Mouse (Mus musculus): ENCODE measurements at regions not wholly inside any gene's neighbourhood (a gene's known extent, or its start where the extent isn't known, plus 50 kb on each side); places are given as distances from the start of the nearest gene placed in this dataset.
A peak's percentile ranks its signal among the peaks of the same experiment; 100 is the strongest.

DNA sequence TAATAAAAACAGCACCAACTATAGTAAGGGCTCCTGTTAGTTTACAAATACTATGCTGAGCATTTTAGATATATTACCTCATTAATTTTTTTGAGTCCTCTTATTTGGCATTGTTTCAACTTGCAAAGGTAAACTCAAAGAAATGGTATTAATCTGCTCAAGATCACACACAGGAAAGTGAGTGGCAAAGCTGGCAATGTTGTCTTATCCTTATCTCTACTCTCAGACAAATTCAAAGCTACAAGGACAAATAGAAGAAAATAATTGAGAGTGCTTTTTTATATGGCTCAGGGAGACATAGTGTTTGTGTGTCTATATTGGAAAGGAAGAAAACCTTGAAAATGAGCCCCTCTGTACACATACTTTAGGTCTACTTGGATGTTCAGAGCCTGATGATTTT lies 411.9 kb upstream of the Mgat4c start:
- Histone ChIP-seq H3K4me1 (ENCODE audit: control insufficient read depth, insufficient read depth, low read length) (no peaks in the 10 kb centered on the region), H3K27me3 (ENCODE audit: control insufficient read depth, insufficient read depth, low read length) (no peaks in the 10 kb centered on the region), H3K4me3 (ENCODE audit: low read depth, low read length) (no peak overlapping the region), H3K27ac (ENCODE audit: low read depth, low read length) (no peak overlapping the region), H3K4me2 (ENCODE audit: low read depth, low read length) (no peak overlapping the region), H3K9ac (replicated peaks; ENCODE audit: low read depth, low read length) (no peak overlapping the region), H3K9me3 (ENCODE audit: control insufficient read depth, low read length) (no peaks in the 10 kb centered on the region), H3K36me3 (ENCODE audit: control insufficient read depth, insufficient read depth, low read length) (no peaks in the 10 kb centered on the region)
- no peak for ATAC-seq (ENCODE audit: low read depth)

DNA sequence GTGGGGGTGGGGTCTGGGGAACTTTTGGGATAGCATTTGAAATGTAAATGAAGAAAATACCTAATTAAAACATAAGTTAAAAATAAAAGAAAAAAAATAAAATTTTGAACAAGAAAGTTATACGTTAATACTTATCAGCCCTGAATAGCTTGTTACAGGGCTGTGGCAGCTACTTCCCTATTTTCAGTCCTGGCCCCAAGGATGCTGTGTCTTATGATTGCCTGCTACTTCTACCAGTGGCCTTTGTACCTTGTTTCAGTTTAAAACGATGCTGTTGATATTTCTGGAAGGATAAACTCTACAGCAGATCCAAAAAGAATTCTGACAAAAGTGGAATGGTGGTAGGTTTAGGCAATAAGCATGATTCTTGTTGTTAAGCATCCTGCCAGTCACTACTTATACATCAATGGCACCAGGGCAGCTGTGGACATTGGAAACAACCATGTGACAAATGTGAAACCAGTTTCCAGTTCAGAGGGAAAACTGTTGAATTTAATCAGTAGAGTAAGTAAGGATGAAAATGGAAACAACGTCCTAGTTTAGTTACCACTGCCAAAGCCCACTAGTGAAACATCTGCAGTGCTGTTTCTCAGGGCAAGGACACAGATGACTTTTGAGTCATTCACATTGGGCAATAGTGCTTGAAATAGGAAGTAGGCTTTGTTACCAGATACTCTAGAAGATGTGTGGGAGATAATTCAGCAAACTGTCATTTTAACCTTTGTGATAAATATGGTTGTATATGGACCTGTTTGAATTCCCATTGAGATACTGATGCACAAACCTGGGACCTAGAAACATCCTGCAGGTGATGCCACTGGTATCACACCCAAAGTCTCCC lies 409.6 kb upstream of the Mgat4c start:
- Histone ChIP-seq H3K9me3 (ENCODE audit: control insufficient read depth, low read length) (no peaks in the 10 kb centered on the region), H3K27ac (ENCODE audit: low read depth, low read length) (no peak overlapping the region), H3K36me3 (ENCODE audit: control insufficient read depth, insufficient read depth, low read length) (no peaks in the 10 kb centered on the region), H3K4me1 (ENCODE audit: control insufficient read depth, insufficient read depth, low read length) (no peaks in the 10 kb centered on the region), H3K4me2 (ENCODE audit: low read depth, low read length) (no peak overlapping the region), H3K9ac (replicated peaks; ENCODE audit: low read depth, low read length) (no peak overlapping the region), H3K27me3 (ENCODE audit: control insufficient read depth, insufficient read depth, low read length) (no peaks in the 10 kb centered on the region), H3K4me3 (ENCODE audit: low read depth, low read length) (no peak overlapping the region)
- no peak for ATAC-seq (ENCODE audit: low read depth)
- 90% methylated on average over 3 of the region's 3 CpGs for WGBS

DNA sequence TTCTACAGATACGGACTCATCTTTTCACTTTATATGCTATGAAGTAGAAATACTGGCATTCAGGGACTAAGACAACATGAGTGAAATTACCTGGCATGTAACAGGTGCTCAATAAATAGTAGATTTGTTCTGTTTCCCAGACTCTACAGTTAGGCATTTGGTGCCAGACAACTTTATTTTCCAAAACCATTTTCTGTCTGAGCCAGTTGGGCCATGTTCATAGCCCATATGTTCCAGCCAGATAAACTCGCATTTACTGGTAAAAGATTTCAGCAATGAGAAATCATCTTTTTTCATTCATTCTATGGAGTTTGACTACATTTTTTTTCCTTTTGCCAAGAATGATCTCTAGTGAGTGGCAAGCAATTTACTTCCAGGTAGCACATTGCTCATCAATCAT lies 393.2 kb upstream of the Mgat4c start:
- H3K9me3 ChIP-seq (ENCODE audit: control insufficient read depth, low read length): no peaks in the 10 kb centered on the region
- no peak overlapping the region for H3K4me2 ChIP-seq (ENCODE audit: low read depth, low read length)
- no peak for ATAC-seq (ENCODE audit: low read depth)
- no peak overlapping the region for H3K27ac ChIP-seq (ENCODE audit: low read depth, low read length)
- no peaks in the 10 kb centered on the region for H3K36me3 ChIP-seq (ENCODE audit: control insufficient read depth, insufficient read depth, low read length)
- no peak overlapping the region for H3K9ac ChIP-seq (replicated peaks; ENCODE audit: low read depth, low read length)
- 93% methylated on average over 2 of the region's 2 CpGs for WGBS
- H3K4me1 ChIP-seq (ENCODE audit: control insufficient read depth, insufficient read depth, low read length): no peaks in the 10 kb centered on the region
- H3K4me3 ChIP-seq (ENCODE audit: low read depth, low read length): no peak overlapping the region
- no peaks in the 10 kb centered on the region for H3K27me3 ChIP-seq (ENCODE audit: control insufficient read depth, insufficient read depth, low read length)

DNA sequence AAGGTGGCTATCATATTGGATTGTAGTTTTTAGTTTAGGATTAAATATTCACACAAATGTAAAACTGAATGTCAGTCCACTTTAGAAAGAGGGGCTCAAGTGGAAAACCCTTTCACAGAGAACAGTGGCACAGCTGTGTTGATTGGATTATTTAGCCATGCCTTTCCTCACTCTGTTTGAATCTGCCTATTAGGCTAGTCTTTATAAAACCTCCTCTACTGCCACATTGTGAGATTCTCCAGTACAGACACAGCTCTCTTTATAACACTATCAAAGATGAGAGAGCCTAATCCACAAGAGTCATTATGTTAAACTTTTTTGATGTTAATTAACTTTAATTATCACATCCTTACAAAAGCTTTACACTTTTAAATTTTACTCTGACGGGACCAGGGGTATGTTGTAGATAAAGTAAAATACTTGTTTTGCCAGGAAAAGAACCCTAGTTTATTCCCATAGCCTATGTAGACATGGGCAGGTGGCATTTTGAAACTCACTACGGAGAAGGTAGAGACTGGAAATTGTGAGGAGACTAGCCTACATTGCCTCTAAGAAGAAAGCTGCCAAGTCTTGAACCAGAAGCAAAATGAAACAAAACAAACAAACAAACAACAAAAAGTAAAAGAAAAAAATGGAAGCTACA lies 379.0 kb upstream of the Mgat4c start:
- WGBS: 58% methylated on average over 2 of the region's 2 CpGs
- Histone ChIP-seq H3K9ac (replicated peaks; ENCODE audit: low read depth, low read length) (no peak overlapping the region), H3K4me1 (ENCODE audit: control insufficient read depth, insufficient read depth, low read length) (no peaks in the 10 kb centered on the region), H3K4me2 (ENCODE audit: low read depth, low read length) (no peak overlapping the region), H3K27ac (ENCODE audit: low read depth, low read length) (no peak overlapping the region), H3K4me3 (ENCODE audit: low read depth, low read length) (no peak overlapping the region), H3K27me3 (ENCODE audit: control insufficient read depth, insufficient read depth, low read length) (no peaks in the 10 kb centered on the region), H3K36me3 (ENCODE audit: control insufficient read depth, insufficient read depth, low read length) (no peaks in the 10 kb centered on the region), H3K9me3 (ENCODE audit: control insufficient read depth, low read length) (no peaks in the 10 kb centered on the region)
- ATAC-seq (ENCODE audit: low read depth): no peak

DNA sequence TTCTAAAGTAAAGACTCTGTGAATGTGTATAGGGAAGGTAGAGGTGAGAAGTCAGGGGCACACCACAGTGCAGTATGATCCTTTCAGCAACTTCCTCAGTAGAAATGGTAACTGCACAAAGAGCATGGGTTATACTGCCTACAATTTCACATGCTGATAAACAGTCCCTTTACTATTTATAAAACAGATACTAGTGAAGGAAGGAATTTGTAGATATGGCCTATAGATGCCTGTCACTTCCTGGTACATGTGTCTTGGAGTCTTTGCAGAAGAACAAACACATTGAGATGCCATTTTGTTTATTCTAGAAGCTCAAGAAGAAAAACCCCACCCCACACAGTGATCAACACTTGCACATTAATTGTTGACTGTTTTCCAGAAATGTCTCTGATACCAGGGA lies 377.2 kb upstream of the Mgat4c start:
- no peak overlapping the region for H3K9ac ChIP-seq (replicated peaks; ENCODE audit: low read depth, low read length)
- no peak for ATAC-seq (ENCODE audit: low read depth)

DNA sequence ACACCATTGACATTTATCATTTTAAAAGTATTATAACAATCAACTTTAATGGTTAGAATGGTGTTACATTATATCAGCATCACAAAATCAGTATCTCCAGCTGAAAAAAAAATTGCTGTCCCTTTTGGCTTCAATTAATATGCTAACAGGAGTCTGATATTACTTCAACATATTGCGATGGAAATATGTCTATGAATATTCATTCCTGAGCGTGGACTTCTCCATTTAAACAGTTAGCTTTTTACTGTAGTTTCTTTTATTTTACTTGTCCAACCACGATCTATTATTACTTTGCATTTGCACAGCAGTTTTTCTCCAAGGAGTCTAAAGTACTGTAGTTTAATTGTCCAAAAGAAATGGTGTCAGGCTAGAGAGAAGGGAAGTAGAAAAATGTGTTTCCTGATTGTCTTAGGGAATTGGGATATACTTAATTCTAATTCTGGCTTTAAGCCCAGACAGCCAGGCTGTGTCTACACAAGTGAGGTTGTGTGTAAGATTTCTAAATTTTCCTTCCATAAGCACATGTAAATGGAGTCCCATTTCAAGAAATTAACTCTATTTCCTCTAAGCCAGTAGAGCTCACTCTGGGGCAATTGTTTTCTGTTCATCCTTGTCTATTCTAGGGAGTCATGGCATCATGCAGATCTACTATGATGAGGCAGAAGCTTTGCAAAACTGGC lies 364.5 kb upstream of the Mgat4c start:
- H3K9me3 ChIP-seq (ENCODE audit: control insufficient read depth, low read length): no peaks in the 10 kb centered on the region
- H3K27me3 ChIP-seq (ENCODE audit: control insufficient read depth, insufficient read depth, low read length): no peaks in the 10 kb centered on the region
- 46% methylated on average over 3 of the region's 3 CpGs for WGBS
- peak; percentile 84 for ATAC-seq (ENCODE audit: low read depth)
- H3K4me1 ChIP-seq (ENCODE audit: control insufficient read depth, insufficient read depth, low read length): no peaks in the 10 kb centered on the region
- H3K36me3 ChIP-seq (ENCODE audit: control insufficient read depth, insufficient read depth, low read length): no peaks in the 10 kb centered on the region
- no peak overlapping the region for H3K9ac ChIP-seq (replicated peaks; ENCODE audit: low read depth, low read length)
- no peak overlapping the region for H3K27ac ChIP-seq (ENCODE audit: low read depth, low read length)
- no peak overlapping the region for H3K4me2 ChIP-seq (ENCODE audit: low read depth, low read length)
- H3K4me3 ChIP-seq (ENCODE audit: low read depth, low read length): no peak overlapping the region

More for the DNA sequence above, 377.2 kb upstream of the Mgat4c start:
- H3K4me3 ChIP-seq (ENCODE audit: low read depth, low read length): no peak overlapping the region
- H3K27me3 ChIP-seq (ENCODE audit: control insufficient read depth, insufficient read depth, low read length): no peaks in the 10 kb centered on the region
- H3K9me3 ChIP-seq (ENCODE audit: control insufficient read depth, low read length): no peaks in the 10 kb centered on the region
- no peak overlapping the region for H3K4me2 ChIP-seq (ENCODE audit: low read depth, low read length)
- no peaks in the 10 kb centered on the region for H3K4me1 ChIP-seq (ENCODE audit: control insufficient read depth, insufficient read depth, low read length)
- no peak overlapping the region for H3K27ac ChIP-seq (ENCODE audit: low read depth, low read length)
- no peaks in the 10 kb centered on the region for H3K36me3 ChIP-seq (ENCODE audit: control insufficient read depth, insufficient read depth, low read length)

DNA sequence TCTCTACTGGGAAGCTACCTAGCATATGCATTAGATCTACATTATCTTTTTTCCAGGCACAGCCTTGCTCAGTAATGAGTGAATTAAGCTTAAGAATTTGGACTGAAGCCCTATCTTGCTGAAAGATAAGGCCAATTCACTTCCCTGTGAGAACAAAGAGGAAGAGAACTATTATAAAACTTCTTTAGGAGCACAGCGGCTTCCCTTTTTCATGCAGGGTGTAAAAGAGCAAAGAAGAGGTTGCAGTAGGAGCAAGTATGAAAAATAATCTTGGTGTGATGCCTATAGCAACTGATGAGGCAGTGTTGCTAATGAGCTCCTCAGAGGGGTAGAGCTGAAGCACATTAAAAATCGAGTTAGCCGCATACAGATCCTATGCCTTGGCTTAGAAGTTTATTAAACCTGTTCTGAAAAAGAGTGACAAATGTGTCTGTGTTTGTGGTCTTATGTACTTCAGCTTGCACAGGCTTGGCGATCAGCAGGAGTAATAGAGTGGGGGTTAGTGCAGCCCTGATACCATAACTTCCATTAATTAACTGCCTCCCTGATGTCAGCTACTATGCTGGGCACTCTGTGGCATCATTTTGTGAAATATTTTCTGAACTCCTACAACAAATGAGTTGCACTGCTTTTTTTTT lies 360.1 kb upstream of the Mgat4c start:
- Histone ChIP-seq H3K4me2 (ENCODE audit: low read depth, low read length) (no peak overlapping the region), H3K27me3 (ENCODE audit: control insufficient read depth, insufficient read depth, low read length) (no peaks in the 10 kb centered on the region), H3K9me3 (ENCODE audit: control insufficient read depth, low read length) (no peaks in the 10 kb centered on the region), H3K4me3 (ENCODE audit: low read depth, low read length) (no peak overlapping the region), H3K36me3 (ENCODE audit: control insufficient read depth, insufficient read depth, low read length) (no peaks in the 10 kb centered on the region), H3K27ac (ENCODE audit: low read depth, low read length) (no peak overlapping the region), H3K9ac (replicated peaks; ENCODE audit: low read depth, low read length) (no peak overlapping the region), H3K4me1 (ENCODE audit: control insufficient read depth, insufficient read depth, low read length) (no peaks in the 10 kb centered on the region)
- WGBS: 70% methylated on average over 4 of the region's 4 CpGs
- no peak for ATAC-seq (ENCODE audit: low read depth)

DNA sequence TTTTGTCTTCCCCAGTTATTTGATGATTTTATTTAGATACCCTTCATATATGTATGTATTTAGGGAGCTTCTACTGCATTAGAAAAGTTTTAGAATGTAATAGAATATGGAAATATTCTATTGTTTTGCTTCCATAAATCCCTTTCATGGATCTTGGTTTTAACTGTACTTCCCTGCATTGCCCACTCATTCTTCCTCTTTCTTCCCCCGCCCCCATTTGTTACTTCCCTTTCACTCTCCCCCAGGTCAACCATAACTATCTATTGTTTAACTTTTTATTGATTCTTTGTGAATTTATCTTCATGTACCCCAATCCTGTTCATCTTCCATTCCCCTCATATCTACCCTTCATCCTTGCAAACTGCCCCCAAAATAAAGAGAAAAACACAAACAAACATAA lies 356.8 kb upstream of the Mgat4c start:
- H3K36me3 ChIP-seq (ENCODE audit: control insufficient read depth, insufficient read depth, low read length): no peaks in the 10 kb centered on the region
- H3K4me3 ChIP-seq (ENCODE audit: low read depth, low read length): no peak overlapping the region
- H3K27me3 ChIP-seq (ENCODE audit: control insufficient read depth, insufficient read depth, low read length): no peaks in the 10 kb centered on the region
- no peaks in the 10 kb centered on the region for H3K4me1 ChIP-seq (ENCODE audit: control insufficient read depth, insufficient read depth, low read length)
- ATAC-seq (ENCODE audit: low read depth): no peak
- H3K9me3 ChIP-seq (ENCODE audit: control insufficient read depth, low read length): no peaks in the 10 kb centered on the region
- H3K9ac ChIP-seq (replicated peaks; ENCODE audit: low read depth, low read length): no peak overlapping the region
- WGBS: 90% methylated on average over 1 of the region's 1 CpGs
- no peak overlapping the region for H3K27ac ChIP-seq (ENCODE audit: low read depth, low read length)
- H3K4me2 ChIP-seq (ENCODE audit: low read depth, low read length): no peak overlapping the region

DNA sequence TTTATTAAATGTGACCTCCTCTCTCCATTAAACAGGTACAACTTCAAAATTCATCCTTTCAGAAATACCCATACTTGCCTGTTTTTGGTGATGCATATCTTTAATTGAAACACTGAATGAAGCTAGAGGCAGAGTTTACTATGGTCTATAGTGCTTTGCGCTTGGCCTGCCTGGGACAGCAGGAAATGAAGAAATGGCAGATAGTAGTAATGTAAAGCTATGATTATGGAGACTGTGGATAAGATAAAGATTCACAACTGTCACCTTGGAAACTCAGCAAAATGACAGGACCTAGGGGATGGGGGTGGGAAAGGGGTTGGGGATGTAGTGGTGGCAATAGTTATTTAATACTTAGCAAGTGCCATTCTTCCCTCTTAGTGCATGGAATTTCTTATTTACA lies 352.7 kb upstream of the Mgat4c start:
- no peaks in the 10 kb centered on the region for H3K36me3 ChIP-seq (ENCODE audit: control insufficient read depth, insufficient read depth, low read length)
- H3K27me3 ChIP-seq (ENCODE audit: control insufficient read depth, insufficient read depth, low read length): no peaks in the 10 kb centered on the region
- H3K4me1 ChIP-seq (ENCODE audit: control insufficient read depth, insufficient read depth, low read length): no peaks in the 10 kb centered on the region
- no peak overlapping the region for H3K4me2 ChIP-seq (ENCODE audit: low read depth, low read length)
- H3K4me3 ChIP-seq (ENCODE audit: low read depth, low read length): no peak overlapping the region
- H3K9me3 ChIP-seq (ENCODE audit: control insufficient read depth, low read length): no peaks in the 10 kb centered on the region
- no peak for ATAC-seq (ENCODE audit: low read depth)
- H3K27ac ChIP-seq (ENCODE audit: low read depth, low read length): no peak overlapping the region
- WGBS: 98% methylated on average over 1 of the region's 1 CpGs
- H3K9ac ChIP-seq (replicated peaks; ENCODE audit: low read depth, low read length): no peak overlapping the region

All from neural tube, embryonic 14.5 days (tissue).